Mouse (Mus musculus): Measurements from ENCODE around the gene Pla2g15.
"Not testable (repeated sequence)": the region's sequence is repeated elsewhere in the genome, so short reads cannot be mapped to it uniquely, and the experiment has no call there.

The Pla2g15 gene

DNA sequence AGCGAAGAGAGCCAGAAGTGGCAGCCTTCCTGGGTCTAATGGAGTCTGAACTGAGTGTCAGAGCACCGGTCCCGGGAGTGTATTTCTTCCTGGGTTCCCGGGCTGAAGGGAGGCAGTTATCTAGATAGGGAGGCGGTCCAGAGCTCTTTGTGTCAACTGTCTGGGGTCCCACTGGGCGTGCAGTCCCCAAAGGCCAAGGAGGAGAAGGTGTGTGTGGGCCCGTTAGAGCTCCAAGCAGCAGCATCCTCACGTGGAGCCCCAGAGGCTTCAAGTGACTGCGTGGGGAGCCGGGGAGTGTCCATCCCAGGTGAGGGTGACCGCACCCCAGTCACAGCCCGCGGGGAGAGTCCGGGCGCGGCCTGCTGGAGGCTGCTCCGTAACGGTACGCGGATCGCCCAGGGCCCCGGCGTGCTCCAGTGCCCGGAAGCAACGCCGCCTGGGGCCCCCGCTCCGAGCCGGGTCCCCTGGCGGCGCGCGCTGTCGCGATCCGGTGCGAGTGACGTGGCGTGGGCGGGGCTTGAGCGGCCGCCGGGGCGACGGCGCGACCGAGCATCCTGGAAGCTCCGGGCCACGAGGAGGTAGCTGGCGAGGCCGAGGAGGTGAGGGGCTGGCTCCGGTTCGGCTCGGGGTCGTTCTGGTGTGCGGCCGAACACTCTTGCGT lies 18.3 kb downstream of the Pla2g15 start, which contains the start of gene Slc7a6:
TSS of gene Slc7a6 (plus strand) at position 502 of the 661 bp plus-strand sequence.
- peak; percentile 86 for DNase-seq (ENCODE audit: extremely low spot score, low spot score)

DNA sequence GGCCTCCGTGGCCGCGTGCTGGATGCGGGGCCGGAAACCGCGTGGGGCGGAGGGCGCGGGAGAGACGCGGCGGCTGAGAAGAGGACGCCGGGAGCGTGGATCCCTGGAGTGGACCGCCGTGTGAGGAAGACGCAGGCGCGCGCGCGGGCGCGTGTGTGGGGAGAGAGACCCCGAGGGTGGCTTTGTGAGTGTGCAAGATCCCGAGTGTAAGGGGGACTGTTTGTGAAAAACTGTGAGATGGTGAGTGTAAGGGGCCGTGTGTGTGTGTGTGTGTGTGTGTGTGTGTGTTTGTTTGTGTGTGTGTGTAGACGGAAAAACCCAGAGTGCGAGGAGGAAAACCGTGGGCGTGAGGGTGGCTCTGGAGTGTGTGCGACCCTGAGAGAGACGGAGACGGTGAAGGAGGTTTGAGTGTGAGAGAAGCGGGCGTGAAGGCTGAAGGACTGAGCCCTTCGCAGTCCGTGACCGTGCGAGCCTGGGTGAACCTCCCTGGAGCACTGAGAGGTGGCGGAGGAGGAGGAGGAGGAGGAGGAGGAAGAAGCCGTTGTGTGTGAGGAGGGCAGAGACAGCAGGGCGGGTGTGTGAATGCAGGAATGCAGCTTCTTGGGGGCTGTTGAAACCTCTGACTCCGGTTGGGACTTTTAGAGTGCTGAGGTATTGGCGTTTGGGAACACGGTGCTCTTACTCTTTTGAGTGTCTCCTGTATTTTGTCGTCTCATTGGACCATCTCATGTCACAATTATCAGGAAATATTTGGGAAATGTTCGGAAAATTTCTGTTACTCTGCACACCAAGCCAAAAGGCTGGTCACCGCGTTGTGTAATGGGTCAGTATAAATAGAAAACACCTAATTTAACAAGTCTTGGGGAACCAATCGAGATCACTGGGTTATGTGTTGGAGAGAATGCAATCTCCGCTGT lies 19.1 kb downstream of the Pla2g15 start:
- DNase-seq (ENCODE audit: extremely low spot score, low spot score), result peak; percentile 70

DNA sequence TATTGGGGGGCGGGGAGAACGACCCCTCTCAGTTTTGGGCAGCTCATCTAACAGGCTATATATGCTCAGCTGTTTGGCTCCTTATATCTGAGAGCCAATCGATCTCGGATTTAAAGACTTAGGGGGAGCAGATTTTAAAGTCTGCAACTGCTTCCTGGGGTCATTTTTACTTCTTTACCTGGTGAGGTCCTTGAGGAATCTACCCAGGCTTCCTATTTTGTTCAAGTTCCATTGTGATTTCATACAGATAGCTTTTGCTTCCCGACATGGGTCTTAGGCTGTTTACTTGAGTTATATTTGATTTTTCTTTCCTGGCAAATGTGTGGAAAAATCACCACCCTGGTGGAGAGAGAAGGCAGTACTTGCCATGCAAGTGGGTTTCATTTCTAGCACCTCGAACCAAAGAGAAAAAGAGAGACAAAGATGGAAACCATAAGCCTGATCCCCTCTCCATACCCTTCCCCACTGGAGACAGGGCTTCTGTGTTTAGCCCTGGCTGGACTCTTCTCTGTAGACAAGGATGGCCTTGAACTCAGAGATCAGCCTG lies 19.8 kb downstream of the Pla2g15 start:
- no peak for DNase-seq (ENCODE audit: extremely low spot score, low spot score)

DNA sequence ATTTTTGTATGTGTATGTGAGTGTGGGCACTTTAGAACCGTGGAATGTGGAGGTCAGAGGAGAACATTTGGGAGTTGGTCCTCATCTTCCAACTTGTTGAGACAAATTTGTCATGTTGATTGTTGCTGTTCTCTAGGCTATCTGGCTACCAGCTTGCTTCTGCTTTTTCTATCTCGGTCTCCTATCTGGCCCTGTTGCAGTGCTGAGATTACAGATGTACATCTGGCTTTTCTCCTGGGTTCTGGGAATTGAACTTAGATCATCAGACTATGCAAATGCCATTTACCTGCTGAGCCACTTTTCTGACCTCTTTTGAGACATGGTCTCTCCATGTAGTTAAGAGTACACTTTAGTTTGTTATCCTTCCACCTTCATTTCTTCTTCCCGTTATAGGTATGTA lies 23.4 kb downstream of the Pla2g15 start:
- no peak for DNase-seq (ENCODE audit: extremely low spot score, low spot score)

DNA sequence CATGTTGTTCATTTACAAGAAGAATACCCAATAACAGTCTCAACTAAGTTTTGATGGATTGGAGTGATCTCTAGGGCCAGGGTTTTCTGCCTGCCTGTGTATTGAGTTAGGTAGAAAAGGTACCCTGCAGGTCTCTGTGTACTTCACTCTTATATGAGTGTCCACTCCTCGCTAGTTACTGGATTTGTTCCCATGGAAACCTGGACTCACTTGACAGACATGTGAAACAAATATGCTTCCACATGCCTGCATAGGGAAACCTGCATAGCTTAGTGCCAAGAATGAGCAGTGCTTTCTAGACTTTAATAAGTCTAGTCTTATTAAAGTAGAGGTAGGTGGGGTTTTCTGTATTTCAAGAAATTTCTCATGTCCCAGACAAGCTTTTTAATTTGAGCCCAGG lies 26.7 kb downstream of the Pla2g15 start:
- DNase-seq (ENCODE audit: extremely low spot score, low spot score), result no peak

DNA sequence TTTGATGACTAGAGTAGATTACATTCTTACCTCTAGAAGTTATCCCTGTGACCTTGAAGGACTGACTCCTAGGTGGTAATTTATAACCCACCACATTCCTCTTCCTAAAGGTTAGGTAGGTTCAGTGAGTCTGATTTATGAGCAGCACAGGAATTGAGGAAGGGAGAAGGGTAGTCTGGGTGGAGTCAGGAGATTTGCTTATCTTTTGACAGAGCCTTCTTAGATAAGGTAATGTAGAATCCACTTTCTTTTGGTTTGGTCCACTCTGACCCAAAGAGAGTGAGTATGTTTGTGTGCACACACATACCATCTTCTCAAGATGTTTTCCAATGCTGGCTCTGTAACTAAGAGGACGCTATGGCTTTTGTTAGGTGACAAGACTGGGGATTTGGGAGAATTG lies 27.4 kb downstream of the Pla2g15 start:
- no peak for DNase-seq (ENCODE audit: extremely low spot score, low spot score)

DNA sequence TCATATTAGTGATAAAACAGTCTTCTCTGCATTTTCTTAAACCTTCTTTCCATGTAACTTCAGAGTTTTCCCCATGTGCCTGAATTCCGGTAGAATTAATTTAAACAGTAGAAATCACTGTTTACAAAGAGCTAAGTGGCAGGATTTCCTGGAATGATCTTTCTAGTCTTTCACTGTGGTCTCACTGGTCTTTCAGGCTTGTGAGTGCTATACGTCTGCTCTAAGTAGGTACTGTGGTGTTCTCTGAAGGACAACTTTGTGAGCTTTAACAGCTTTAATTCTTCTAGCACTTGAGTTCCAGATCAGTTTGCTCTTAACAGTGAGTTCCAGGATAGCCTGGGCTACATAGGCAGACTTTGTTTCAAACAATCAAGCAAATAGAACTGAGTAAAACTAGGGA lies 28.2 kb downstream of the Pla2g15 start:
- DNase-seq (ENCODE audit: extremely low spot score, low spot score), result no peak

DNA sequence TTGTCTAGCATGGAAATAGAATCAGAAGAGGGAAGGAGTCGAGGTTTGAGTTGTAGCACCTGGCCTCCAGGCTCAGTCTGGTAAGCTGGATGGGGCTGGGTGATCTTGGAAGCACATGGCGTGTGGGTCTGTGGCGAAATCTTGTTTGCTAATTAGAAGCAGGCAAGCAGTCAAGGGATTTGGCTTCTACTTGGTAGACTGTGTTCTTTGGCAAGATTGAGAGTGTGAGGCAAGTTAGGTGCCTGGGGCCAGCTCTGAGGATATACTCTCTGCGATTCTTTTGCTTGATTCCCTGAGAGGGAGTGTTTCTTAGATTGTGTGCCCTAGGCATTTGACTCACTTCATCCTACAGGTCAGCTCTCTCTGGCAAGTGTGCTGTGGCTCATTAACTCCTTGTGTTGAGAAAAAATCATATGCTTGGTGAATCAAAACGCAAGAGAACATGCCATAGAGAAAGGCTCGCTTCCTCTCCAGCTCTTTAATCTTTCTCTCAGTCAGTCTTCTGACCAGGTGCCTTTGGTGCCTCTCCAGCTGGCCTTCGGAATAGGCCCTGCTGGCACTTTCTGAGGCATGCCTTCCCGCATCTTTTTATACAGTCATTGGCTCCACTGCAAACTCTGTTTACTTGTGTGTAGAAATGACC lies 35.5 kb downstream of the Pla2g15 start:
- no peak for DNase-seq (ENCODE audit: extremely low spot score, low spot score)

DNA sequence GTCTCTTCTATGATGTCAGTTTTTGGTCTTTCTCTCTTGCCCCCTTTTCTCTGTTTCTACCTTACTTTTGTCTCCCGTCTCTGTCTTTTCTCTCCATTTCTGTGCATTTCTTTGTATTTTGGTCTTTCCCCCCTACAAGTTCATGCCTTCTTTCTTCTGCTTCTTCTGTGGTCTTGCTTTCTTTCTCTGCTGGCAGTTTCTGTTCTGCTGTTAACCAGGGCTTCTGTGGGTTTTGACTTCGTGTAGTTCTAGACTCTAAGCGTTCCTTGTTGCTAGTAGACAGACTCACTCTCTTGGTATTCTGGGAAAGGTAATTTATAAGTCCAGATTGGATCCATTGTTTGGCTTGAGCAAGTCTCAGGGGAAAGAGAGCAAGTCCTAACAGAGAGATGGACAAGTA lies 36.2 kb downstream of the Pla2g15 start:
- no peak for DNase-seq (ENCODE audit: extremely low spot score, low spot score)

DNA sequence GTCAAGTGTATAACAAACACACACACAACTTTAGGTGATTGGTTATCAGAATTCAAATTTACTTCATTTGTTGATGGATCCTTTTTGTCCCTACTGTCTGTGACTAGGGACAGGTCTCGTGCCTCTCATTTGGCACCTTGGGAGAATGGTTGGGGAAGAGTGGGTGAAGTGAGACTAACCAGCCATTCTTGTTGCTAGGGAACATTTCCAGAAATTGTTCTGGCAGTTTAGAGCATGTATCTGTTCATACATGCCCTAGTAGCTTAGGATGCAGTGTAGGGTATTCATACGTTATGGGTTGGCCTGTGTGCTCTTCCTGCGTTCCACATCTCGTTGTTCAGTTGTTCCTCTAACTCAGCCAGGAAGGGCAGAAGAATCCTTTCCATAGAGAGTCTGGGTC lies 39.0 kb downstream of the Pla2g15 start:
- no peak for DNase-seq (ENCODE audit: extremely low spot score, low spot score)

DNA sequence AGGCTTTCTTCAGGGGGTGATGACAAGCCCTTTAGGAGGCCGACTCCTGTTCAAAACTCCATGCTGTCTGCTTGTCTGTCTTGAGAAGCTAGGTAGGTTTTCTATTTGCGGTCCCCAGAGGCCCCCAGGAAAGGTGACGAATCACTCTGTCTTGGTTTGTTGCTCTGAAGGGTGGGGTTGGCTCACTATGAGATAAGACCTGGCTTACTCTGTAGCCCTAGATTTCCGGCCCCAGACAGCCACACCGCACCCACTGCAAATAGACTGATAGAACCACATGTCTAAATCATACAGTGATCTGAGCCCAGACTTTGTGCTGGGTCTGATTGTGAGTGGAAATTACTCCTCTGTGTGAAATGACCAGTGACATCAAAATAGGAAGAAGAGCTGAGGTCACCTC lies 41.4 kb downstream of the Pla2g15 start:
- no peak for DNase-seq (ENCODE audit: extremely low spot score, low spot score)

DNA sequence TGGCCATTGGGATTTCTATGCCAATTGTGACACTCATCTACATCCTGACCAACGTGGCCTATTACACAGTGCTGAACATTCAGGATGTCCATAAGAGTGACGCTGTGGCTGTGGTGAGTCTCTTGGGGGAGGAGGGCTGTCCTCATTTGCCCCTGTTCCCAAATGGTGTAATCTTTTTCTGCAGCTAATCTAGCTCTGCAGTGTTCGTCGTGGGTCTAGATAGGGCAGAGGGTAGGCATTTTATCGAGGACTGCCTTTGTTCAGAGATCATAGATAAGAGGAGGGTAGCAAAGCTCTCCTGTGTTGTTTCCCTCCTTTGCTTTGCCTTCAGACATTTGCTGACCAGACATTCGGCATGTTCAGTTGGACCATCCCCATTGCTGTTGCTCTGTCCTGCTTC lies 43.0 kb downstream of the Pla2g15 start:
- no peak for DNase-seq (ENCODE audit: extremely low spot score, low spot score)

DNA sequence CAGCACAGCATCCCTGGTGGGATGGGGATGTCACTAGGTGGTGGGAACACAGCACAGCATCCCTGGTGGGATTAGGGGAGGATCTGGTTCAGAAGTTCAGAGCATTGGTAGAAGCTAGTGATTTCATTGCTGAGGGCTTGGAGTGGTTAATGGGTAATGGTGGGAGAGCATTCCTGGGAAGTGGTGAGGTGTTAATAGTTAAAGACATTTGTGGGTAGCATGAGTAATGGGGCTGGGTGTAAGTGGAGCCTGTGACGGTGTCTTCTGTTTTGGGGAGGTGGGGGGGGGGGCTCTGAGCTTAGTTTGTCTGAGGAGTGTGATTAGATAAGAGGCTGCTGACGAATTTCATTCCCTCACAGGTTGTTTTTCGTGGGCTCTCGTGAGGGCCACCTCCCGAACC lies 43.9 kb downstream of the Pla2g15 start:
- no peak for DNase-seq (ENCODE audit: extremely low spot score, low spot score)

DNA sequence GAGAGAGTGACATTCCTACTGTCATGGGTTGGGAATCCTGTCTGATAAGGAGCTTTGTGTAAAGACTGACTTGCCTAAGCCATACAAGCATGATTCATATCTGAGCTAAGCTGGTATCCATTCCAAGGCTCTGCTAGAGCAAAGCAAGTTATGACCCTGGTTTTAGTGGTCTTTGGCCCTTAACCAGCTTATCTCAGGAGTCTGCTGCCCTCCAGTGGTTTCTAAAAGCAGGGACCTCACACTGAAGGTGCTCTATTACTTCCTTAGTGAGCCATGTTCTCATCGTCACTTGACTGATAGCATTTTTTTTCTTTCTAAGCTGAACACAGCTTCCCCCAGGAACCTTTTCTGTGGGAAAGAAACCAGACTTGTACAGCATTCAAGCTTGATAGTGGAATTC lies 48.5 kb downstream of the Pla2g15 start:
- DNase-seq (ENCODE audit: extremely low spot score, low spot score), result peak; percentile 29

DNA sequence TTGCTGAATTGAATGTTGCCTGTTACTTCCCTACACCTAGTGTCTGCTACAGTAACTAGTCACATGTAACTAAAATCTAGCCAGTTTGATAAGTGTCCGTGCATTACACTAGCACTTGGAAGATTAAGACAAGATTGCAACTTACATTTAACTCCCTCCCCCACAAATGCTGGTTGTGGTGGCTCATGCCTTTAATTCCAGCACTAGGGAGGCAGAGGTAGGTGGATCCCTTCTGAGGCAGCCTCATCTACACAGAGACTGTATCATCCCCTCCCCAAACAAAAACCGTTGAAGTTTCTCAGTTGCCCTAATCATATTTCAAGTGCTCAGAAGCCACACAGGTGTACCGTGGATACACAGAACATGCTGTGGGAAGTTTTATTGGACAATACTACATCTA lies 49.4 kb downstream of the Pla2g15 start:
- not testable (repeated sequence) for DNase-seq (ENCODE audit: extremely low spot score, low spot score)

DNA sequence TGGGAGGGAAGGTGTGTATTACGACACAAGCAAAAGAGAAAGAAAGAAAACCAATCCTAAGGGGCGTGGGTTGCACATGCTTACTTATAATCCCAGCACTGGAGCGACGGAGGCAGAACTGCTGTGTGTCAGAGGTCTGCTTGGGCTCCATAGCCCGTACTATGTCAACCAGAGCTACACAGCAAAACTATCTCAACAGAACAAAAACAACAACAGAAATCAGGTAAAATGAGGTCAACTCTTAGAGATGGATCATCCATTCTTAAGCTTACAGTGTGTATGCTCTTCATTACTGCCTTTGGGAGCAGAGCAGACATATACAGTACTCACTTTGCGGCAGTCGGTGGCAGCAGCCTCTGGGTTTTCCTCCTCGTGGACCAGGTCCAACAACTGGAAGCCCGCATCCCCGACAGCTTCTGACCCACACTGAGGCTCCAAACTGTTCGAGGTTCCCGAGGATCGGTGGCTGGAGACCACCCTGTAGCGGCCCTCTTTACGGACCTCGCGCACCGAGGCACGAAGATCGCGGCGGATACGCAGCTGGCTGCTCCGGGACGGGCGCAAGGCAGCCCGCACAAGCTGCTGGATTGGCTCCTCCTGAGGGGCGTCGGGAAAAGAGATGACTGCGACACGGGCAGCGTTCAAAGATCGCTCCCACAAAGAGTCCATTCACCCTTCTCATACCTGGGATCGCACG lies 60.0 kb downstream of the Pla2g15 start:
- DNase-seq (ENCODE audit: extremely low spot score, low spot score), result no peak

DNA sequence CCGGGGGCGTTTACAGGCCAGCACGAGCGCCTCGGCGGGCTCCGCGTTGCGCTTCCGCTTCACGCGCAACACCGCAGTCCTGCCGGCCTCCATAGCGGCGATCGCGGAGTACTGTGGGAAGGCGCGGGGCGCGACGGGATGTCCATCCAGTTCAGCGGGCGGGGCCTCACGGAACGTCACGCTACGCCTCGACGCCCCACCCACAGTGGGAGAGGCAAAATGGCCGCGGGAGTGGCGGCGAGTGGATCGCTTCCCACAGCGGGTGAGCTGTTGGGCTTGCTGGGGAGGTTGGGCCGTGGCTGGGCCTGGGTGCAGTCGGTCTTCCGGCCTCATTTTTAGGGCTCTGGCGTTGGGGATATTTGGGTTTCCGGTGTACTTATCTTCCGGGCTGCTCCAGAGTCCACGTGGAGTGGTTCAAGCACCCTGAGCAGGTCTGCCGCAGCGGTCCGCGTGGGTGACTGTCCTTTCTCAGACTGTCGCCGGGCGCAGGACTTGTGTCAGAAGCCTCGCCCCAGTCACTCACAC lies 60.7 kb downstream of the Pla2g15 start, which contains the start of the genes Slc7a6os and Prmt7:
TSS of gene Slc7a6os (minus strand) at position 115 of the 525 bp plus-strand sequence.
TSS of gene Prmt7 (plus strand) at position 116 of the 525 bp plus-strand sequence.
- DNase-seq (ENCODE audit: extremely low spot score, low spot score), result peak; percentile 94

DNA sequence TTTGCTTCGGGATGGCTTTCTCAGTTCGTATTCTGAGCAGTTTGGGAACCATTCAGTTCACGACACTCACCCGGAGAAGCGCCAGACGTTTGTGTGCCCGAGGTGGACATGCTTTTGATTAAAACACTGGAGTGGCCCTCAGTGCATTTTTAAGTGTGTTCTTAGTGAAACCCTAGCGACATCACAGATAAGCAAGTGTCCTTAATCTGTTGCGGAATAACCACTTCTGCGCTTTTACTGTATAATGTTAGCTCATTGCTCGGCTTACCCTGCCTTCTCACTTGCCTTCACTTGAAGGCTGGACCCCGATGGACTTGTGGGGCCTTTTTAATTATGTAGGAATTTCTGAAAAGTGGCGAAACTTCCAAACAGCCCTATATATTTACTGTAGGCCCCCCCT lies 61.2 kb downstream of the Pla2g15 start:
- no peak for DNase-seq (ENCODE audit: extremely low spot score, low spot score)

DNA sequence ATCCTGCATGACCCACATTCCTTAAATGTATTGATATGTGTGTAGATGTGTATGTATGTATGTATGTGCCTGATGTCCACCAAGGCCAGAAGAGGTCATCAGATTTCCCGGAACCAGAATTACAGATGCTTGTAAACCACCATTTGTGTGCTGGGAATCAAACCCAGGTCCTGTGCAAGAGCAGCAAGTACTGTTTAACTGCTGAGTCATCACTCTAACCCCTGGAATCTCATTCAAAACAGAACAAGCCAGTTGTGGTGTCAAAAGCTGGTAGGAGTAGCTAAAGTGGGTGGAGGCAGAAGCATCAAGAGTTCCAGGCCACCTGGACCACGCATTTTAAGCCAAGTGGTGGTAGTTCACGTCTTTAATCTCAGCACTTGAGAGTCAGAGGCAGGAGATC lies 63.8 kb downstream of the Pla2g15 start:
- DNase-seq (ENCODE audit: extremely low spot score, low spot score), result no peak
